Mouse (Mus musculus) G1E (cell line): ENCODE data around the gene Abcf3.

Experiments
- CTCF ChIP-seq: IDR thresholded peaks from 2 replicates; pipeline ENCODE4 v1.5.1; 2012; ENCODE audit warnings: low read depth, low read length, inconsistent platforms, mixed read lengths
- GATA1 ChIP-seq: IDR thresholded peaks from 2 replicates; pipeline ENCODE4 v1.6.1; 2012; ENCODE audit warnings: borderline replicate concordance, low read length, inconsistent platforms, mixed read lengths
- GATA2 ChIP-seq: IDR thresholded peaks from 2 replicates; pipeline ENCODE4 v1.6.1; 2012; ENCODE audit warnings: low read depth, low read length, inconsistent platforms, borderline replicate concordance
- POLR2AphosphoS5 ChIP-seq: IDR thresholded peaks from 2 replicates; pipeline ENCODE4 v1.6.1; 2012; ENCODE audit warnings: low read depth, low read length, inconsistent platforms; ENCODE audit not compliant: insufficient replicate concordance
- TAL1 ChIP-seq: conservative IDR thresholded peaks from 2 replicates; pipeline ENCODE4 v1.6.1; 2012; ENCODE audit warnings: low read depth, low read length, inconsistent platforms, mixed read lengths

DNA sequence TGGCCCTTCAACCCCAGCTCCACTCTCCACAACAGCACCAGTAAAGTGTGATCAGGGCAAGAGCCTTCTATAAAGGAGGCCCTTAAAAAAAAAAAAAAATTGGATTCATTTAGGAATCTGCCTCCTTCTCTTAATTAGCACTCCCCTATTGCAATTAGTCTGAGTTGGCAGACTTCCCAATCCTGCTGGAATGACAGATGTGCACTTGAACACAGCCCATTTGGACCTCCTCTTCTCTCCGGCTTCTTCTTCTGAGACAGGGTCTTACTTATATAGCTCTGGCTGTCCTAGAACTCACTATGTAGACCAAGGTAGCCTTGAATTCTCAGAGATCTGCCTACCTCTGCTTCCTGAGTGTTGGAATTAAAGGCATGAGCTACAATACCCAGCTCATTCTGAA, 19.0 kb upstream of the Abcf3 start:
- TF ChIP-seq CTCF (no peak), GATA1 (no peak), TAL1 (no peak), POLR2AphosphoS5 (no peak), GATA2 (no peak)
